In the genomic region with DNA sequence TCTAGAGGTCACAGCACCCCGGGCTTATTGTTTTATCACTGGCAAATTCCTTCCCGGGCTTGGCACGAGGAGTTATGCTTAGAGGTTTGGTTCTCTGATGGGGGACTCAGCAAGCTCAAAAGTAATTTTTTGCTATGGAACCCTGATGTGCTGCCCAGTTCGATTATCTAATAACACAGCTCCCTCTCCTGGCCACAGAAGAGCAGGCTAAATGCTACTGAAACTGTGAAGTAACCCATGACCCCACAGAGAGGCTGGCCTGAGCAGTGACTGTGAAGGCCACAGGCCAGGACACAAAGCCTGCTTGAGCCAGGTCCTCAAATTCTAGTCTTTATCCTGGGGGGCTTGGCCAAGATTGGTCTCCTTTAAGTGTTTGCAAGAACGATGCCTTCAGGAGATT, we compare ENCODE assay signal across 15 mouse cellular contexts. TPM values are rescaled to one million over a fixed set of nuclear protein-coding genes. Genes with fewer than 3 reads are reported as not detected.
DNase-seq lines count a peak whose midpoint lies in the region; ATAC-seq and TF ChIP-seq lines count a peak whose summit lies in the region.
"Had no signal": no experiment of that assay in that cellular context is flagged by ENCODE, and none has a peak within 500 bp of the region (broad histone marks: within the 10 kb centered on the region; RNA-seq: fewer than 3 reads in every experiment).

No protein-coding gene starts in this region.

- peak; percentile 2 to 8 for DNase-seq in cerebellum, postnatal 10 days
- DNase-seq in cerebellum, adult 9-11 months: no peak
- peak; percentile 7 for DNase-seq in kidney, postnatal 0 days (ENCODE audit: low spot score)
- peak; percentile 29 for DNase-seq in 416B (ENCODE audit: low read depth)
- DNase-seq in embryo, embryonic 11 days: peak; percentile 19
- DNase-seq in gastrocnemius, postnatal 36 days: no peak

- H3K27me3 ChIP-seq in kidney, postnatal 0 days (ENCODE audit: insufficient read depth, low read length): no peaks in the 10 kb centered on the region
- H3K27me3 ChIP-seq in kidney, embryonic 14.5 days (ENCODE audit: control insufficient read depth, insufficient read depth, low read length): no peaks in the 10 kb centered on the region
- H3K27me3 ChIP-seq: kidney, embryonic 15.5 days had no signal

- no peaks in the 10 kb centered on the region for H3K9me3 ChIP-seq in kidney, postnatal 0 days (replicated peaks; ENCODE audit: low read length)
- H3K9me3 ChIP-seq in kidney, embryonic 14.5 days (ENCODE audit: control insufficient read depth, low read length): no peaks in the 10 kb centered on the region
- H3K9me3 ChIP-seq: kidney, embryonic 15.5 days had no signal

- intact Hi-C loops in gastrocnemius, postnatal 36 days (cut with DNase I): no loop called here

- peak; percentile 41 for TF ChIP-seq CTCF in kidney, postnatal 0 days (IDR thresholded peaks at IDR 0.05; ENCODE audit: low read depth)

- 68% methylated on average over 5 of the region's 5 CpGs for WGBS in kidney, postnatal 0 days
- WGBS in kidney, embryonic 14.5 days: 74% methylated on average over 5 of the region's 5 CpGs

- H3K9ac ChIP-seq in kidney, postnatal 0 days (ENCODE audit: low read depth, low read length): no peak overlapping the region
- H3K9ac ChIP-seq in kidney, embryonic 14.5 days (ENCODE audit: low read depth, low read length): no peak overlapping the region
- H3K9ac ChIP-seq: kidney, embryonic 15.5 days had no signal

- ATAC-seq in kidney, postnatal 0 days (replicated peaks; ENCODE audit: low FRiP score, low read depth): no peak
- no peak for ATAC-seq in kidney, embryonic 14.5 days (ENCODE audit: low FRiP score, low TSS enrichment)
- no peak for ATAC-seq in granulocyte monocyte progenitor cell, adult 5-6 weeks (replicated peaks; ENCODE audit: poor library complexity, severe bottlenecking)

- H3K27ac ChIP-seq in kidney, postnatal 0 days: no peak overlapping the region
- H3K27ac ChIP-seq in kidney, embryonic 14.5 days (ENCODE audit: low read depth, low read length): no peak overlapping the region
- H3K27ac ChIP-seq: kidney, embryonic 15.5 days had no signal

- H3K4me3 ChIP-seq in kidney, postnatal 0 days (replicated peaks; ENCODE audit: low read depth, low read length): no peak overlapping the region
- H3K4me3 ChIP-seq in kidney, embryonic 14.5 days (ENCODE audit: low read length): no peak overlapping the region
- H3K4me3 ChIP-seq: kidney, embryonic 15.5 days had no signal

- no peaks in the 10 kb centered on the region for H3K36me3 ChIP-seq in kidney, postnatal 0 days (ENCODE audit: insufficient read depth, low read length)
- no peaks in the 10 kb centered on the region for H3K36me3 ChIP-seq in kidney, embryonic 14.5 days (ENCODE audit: control insufficient read depth, insufficient read depth, low read length)
- H3K36me3 ChIP-seq: kidney, embryonic 15.5 days had no signal

- H3K4me2 ChIP-seq in kidney, postnatal 0 days (ENCODE audit: low read length): no peak overlapping the region
- H3K4me2 ChIP-seq in kidney, embryonic 14.5 days (replicated peaks; ENCODE audit: low read depth, low read length): no peak overlapping the region
- H3K4me2 ChIP-seq: kidney, embryonic 15.5 days; liver, embryonic 11.5 days had no signal

- no peaks in the 10 kb centered on the region for H3K4me1 ChIP-seq in kidney, postnatal 0 days (replicated peaks; ENCODE audit: insufficient read depth, low read length)
- no peaks in the 10 kb centered on the region for H3K4me1 ChIP-seq in kidney, embryonic 14.5 days (ENCODE audit: control insufficient read depth, insufficient read depth, low read length)
- H3K4me1 ChIP-seq: kidney, embryonic 15.5 days had no signal

RNA-seq across cellular contexts. Expression of gene Rhox9, which starts 2.2 kb away (rescaled TPM):
- polyA plus RNA-seq in kidney, postnatal 0 days (2015; fragmentation: Nextera tagmentation; extraction: Ambion mirVana): not detected in 2 replicates
- not detected in 2 replicates for polyA plus RNA-seq in kidney, embryonic 14.5 days (2014; fragmentation: Nextera tagmentation; extraction: Ambion mirVana)
- total RNA-seq in granulocyte monocyte progenitor cell, adult 5-6 weeks (2014; fragmentation: Nextera tagmentation): not detected in 2 replicates
- not detected in 2 replicates for total RNA-seq in granulocyte monocyte progenitor cell, adult 5-6 weeks (2017)
- total RNA-seq in gastrocnemius, postnatal 36 days (2021): not detected
- total RNA-seq: gastrocnemius, adult 8-10 months; left cerebral cortex, adult 8-10 months had no signal
- polyA plus RNA-seq: cortical plate, adult 2 months; forebrain, embryonic 11.5 days; heart, embryonic 16.5 days; kidney, embryonic 15.5 days; liver, embryonic 11.5 days had no signal

RNA-seq across cellular contexts. Expression of gene Rhox7b, which starts 6.7 kb away (rescaled TPM):
- not detected in 2 replicates for polyA plus RNA-seq in kidney, postnatal 0 days (2015; fragmentation: Nextera tagmentation; extraction: Ambion mirVana)
- polyA plus RNA-seq in kidney, embryonic 14.5 days (2014; fragmentation: Nextera tagmentation; extraction: Ambion mirVana): not detected in 2 replicates
- not detected in 2 replicates for total RNA-seq in granulocyte monocyte progenitor cell, adult 5-6 weeks (2014; fragmentation: Nextera tagmentation)
- total RNA-seq in granulocyte monocyte progenitor cell, adult 5-6 weeks (2017): not detected in 2 replicates
- total RNA-seq in gastrocnemius, postnatal 36 days (2021): not detected
- total RNA-seq: gastrocnemius, adult 8-10 months; left cerebral cortex, adult 8-10 months had no signal
- polyA plus RNA-seq: cortical plate, adult 2 months; forebrain, embryonic 11.5 days; heart, embryonic 16.5 days; kidney, embryonic 15.5 days; liver, embryonic 11.5 days had no signal

RNA-seq across cellular contexts. Expression of gene Rhox8, which starts 25.0 kb away (rescaled TPM):
- polyA plus RNA-seq in kidney, postnatal 0 days (2015; fragmentation: Nextera tagmentation; extraction: Ambion mirVana): not detected in 2 replicates
- not detected in 2 replicates for polyA plus RNA-seq in kidney, embryonic 14.5 days (2014; fragmentation: Nextera tagmentation; extraction: Ambion mirVana)
- total RNA-seq in granulocyte monocyte progenitor cell, adult 5-6 weeks (2014; fragmentation: Nextera tagmentation): 0.21 TPM in 1 of 2 replicates, not detected in the other
- total RNA-seq in granulocyte monocyte progenitor cell, adult 5-6 weeks (2017): not detected in 2 replicates
- total RNA-seq in gastrocnemius, postnatal 36 days (2021): not detected
- total RNA-seq: gastrocnemius, adult 8-10 months; left cerebral cortex, adult 8-10 months had no signal
- polyA plus RNA-seq: cortical plate, adult 2 months; forebrain, embryonic 11.5 days; heart, embryonic 16.5 days; kidney, embryonic 15.5 days; liver, embryonic 11.5 days had no signal

Comparison
In these comparisons a context has a peak if more than half of its experiments do, and no peak if none do; other contexts are left out.
1. DNase-seq: peak in cerebellum, postnatal 10 days (2 of 2), kidney, postnatal 0 days (single experiment), 416B (single experiment) and embryo, embryonic 11 days (single experiment); none in cerebellum, adult 9-11 months (single experiment) and gastrocnemius, postnatal 36 days (0 of 2).